ENCODE assay signal across 8 mouse cellular contexts in the genomic region with DNA sequence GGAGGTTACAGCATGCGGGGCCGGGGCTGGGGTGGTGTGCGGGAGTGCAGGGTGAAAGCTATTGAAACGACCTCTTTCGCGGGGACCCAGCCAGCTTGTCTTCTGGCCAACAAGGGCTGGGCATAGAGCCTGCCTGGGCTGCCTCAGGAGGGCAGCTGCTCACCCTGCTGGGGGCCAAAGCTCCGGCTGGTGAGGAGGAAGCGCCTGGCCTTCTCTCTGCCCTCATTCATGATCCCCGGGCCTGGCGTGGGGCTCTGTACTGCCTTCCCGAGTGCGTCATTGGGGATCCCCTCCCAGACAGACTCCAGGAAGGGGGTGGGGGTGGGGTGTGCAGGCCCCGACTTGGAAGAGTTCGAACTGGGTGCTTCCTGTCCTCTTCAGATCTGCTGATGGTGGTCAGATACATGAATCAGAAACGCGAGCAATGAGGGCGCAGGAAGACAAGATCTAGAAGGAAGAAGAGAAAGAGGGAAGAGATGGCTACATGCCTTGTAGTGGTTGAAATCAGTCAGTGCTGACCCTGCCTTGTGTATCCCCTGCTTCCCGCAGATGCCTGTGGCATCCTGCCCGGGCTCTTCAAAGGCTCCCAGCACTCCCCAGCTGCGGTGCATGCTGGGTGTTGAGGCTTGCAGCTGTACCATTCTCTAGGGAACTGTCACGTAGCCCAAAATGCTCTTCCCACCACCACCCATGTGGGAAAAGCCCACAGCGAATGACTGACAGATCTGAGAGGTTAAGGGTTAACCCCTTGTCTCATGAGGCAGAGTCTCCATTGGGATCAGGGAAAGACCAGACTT. TPM values are rescaled to one million over a fixed set of nuclear protein-coding genes. Genes with fewer than 3 reads are reported as not detected.
A peak's percentile ranks its signal among the peaks of the same experiment; 100 is the strongest.
DNase-seq lines count a peak whose midpoint lies in the region; ATAC-seq and TF ChIP-seq lines count a peak whose summit lies in the region.

No protein-coding gene starts in this region.

- peaks cover 8% of the 10 kb centered on the region for H3K4me1 ChIP-seq in limb, embryonic 13.5 days
- peaks cover 11% of the 10 kb centered on the region for H3K4me1 ChIP-seq in limb, embryonic 10.5 days
- 0 out of 2 replicates have a peak, but pooled peaks cover 3% of the 10 kb centered on the region for H3K4me1 ChIP-seq in heart, embryonic 11.5 days (ENCODE audit: control insufficient read depth, insufficient read depth, low read length)
- H3K4me1 ChIP-seq in limb, embryonic 14.5 days (ENCODE audit: control insufficient read depth, insufficient read depth, low read length), result peaks cover 4% of the 10 kb centered on the region; the same call in 1 of the 2 replicates

- no peak overlapping the region for H3K4me3 ChIP-seq in limb, embryonic 13.5 days
- H3K4me3 ChIP-seq in limb, embryonic 10.5 days, result no peak overlapping the region
- no peak overlapping the region for H3K4me3 ChIP-seq in heart, embryonic 11.5 days (ENCODE audit: low read depth, low read length)
- H3K4me3 ChIP-seq in limb, embryonic 14.5 days (replicated peaks; ENCODE audit: low read length), result no peak overlapping the region

- ATAC-seq in limb, embryonic 13.5 days (ENCODE audit: low FRiP score, low read depth), result no peak
- ATAC-seq in heart, embryonic 11.5 days (replicated peaks; ENCODE audit: insufficient number of reproducible peaks, low FRiP score, low TSS enrichment), result no peak
- ATAC-seq in limb, embryonic 14.5 days (ENCODE audit: low FRiP score, low read depth), result no peak

- DNase-seq in limb, embryonic 10.5 days (ENCODE audit: low spot score), result no peak
- DNase-seq in cerebellum, adult 9-11 months, result peak; percentile 95
- peak; percentile 22 for DNase-seq in limb, embryonic 14.5 days (ENCODE audit: low spot score)
- DNase-seq in testis, postnatal 14 days (ENCODE audit: low spot score), result no peak
- DNase-seq in urinary bladder, postnatal 14 days (ENCODE audit: low spot score), result no peak
- no peak for DNase-seq in natural killer cell, adult 2 months (ENCODE audit: low spot score in 2 of 2)

- no peak for TF ChIP-seq POLR2A in limb, embryonic 14.5 days (IDR thresholded peaks at IDR 0.05; ENCODE audit: borderline replicate concordance, extremely low read depth, insufficient read depth, insufficient read length)

- H3K9ac ChIP-seq in limb, embryonic 13.5 days, result no peak overlapping the region
- H3K9ac ChIP-seq in heart, embryonic 11.5 days (ENCODE audit: low read depth, low read length), result no peak overlapping the region
- no peak overlapping the region for H3K9ac ChIP-seq in limb, embryonic 14.5 days (ENCODE audit: low read depth, low read length, severe bottlenecking)

- no peak overlapping the region for H3K27ac ChIP-seq in limb, embryonic 13.5 days
- no peak overlapping the region for H3K27ac ChIP-seq in limb, embryonic 10.5 days
- no peak overlapping the region for H3K27ac ChIP-seq in heart, embryonic 11.5 days (ENCODE audit: low read depth, low read length)
- H3K27ac ChIP-seq in limb, embryonic 14.5 days (replicated peaks; ENCODE audit: low read depth, low read length), result no peak overlapping the region

- WGBS in limb, embryonic 13.5 days, result 22% methylated on average over 22 of the region's 22 CpGs
- WGBS in limb, embryonic 10.5 days, result 22% methylated on average over 22 of the region's 22 CpGs
- 12% methylated on average over 22 of the region's 22 CpGs for WGBS in heart, embryonic 11.5 days (ENCODE audit: insufficient replicate concordance)
- 29% methylated on average over 19 of the region's 22 CpGs for WGBS in limb, embryonic 14.5 days

- peak overlapping the region; percentile 35 for H3K4me2 ChIP-seq in limb, embryonic 13.5 days (replicated peaks)
- H3K4me2 ChIP-seq in heart, embryonic 11.5 days, result peak overlapping the region; percentile 34
- H3K4me2 ChIP-seq in limb, embryonic 14.5 days (replicated peaks; ENCODE audit: low read depth, low read length, severe bottlenecking), result no peak overlapping the region

- H3K36me3 ChIP-seq in limb, embryonic 13.5 days, result no peaks in the 10 kb centered on the region
- H3K36me3 ChIP-seq in limb, embryonic 10.5 days, result no peaks in the 10 kb centered on the region
- no peaks in the 10 kb centered on the region for H3K36me3 ChIP-seq in heart, embryonic 11.5 days (ENCODE audit: control insufficient read depth, insufficient read depth, low read length)
- no peaks in the 10 kb centered on the region for H3K36me3 ChIP-seq in limb, embryonic 14.5 days (ENCODE audit: control insufficient read depth, insufficient read depth, low read length)

- peaks cover 29% of the 10 kb centered on the region for H3K27me3 ChIP-seq in limb, embryonic 13.5 days
- peaks cover 26% of the 10 kb centered on the region for H3K27me3 ChIP-seq in limb, embryonic 10.5 days (ENCODE audit: low read depth, poor library complexity, severe bottlenecking)
- peaks cover 14% of the 10 kb centered on the region; the same call in 1 of the 2 replicates for H3K27me3 ChIP-seq in heart, embryonic 11.5 days (ENCODE audit: control insufficient read depth, insufficient read depth, low read length)
- no peaks in the 10 kb centered on the region for H3K27me3 ChIP-seq in limb, embryonic 14.5 days (ENCODE audit: control insufficient read depth, insufficient read depth, low read length)

- H3K9me3 ChIP-seq in limb, embryonic 13.5 days, result no peaks in the 10 kb centered on the region
- H3K9me3 ChIP-seq in limb, embryonic 10.5 days (replicated peaks), result no peaks in the 10 kb centered on the region
- H3K9me3 ChIP-seq in heart, embryonic 11.5 days (replicated peaks; ENCODE audit: control insufficient read depth, low read length), result no peaks in the 10 kb centered on the region; the same call in 1 of the 2 replicates
- no peaks in the 10 kb centered on the region for H3K9me3 ChIP-seq in limb, embryonic 14.5 days (ENCODE audit: control insufficient read depth, low read length)

RNA-seq across cellular contexts. Expression of a gene that starts 9.5 kb away (rescaled TPM):
- 4.0 and 4.1 TPM in 2 replicates for polyA plus RNA-seq in limb, embryonic 13.5 days (2015; fragmentation: Nextera tagmentation; extraction: Ambion mirVana)
- 2.9 and 10.2 TPM in 2 replicates for polyA plus RNA-seq in limb, embryonic 10.5 days (2016; fragmentation: Nextera tagmentation; extraction: Ambion mirVana)
- polyA plus RNA-seq in heart, embryonic 11.5 days (2014; fragmentation: Nextera tagmentation; extraction: Ambion mirVana), result 2.8 and 2.9 TPM in 2 replicates
- polyA plus RNA-seq in limb, embryonic 14.5 days (2012; rRNA removed), result 1.3 and 2.2 TPM in 2 replicates
- 4.5 and 5.1 TPM in 2 replicates for polyA plus RNA-seq in limb, embryonic 14.5 days (2014; fragmentation: Nextera tagmentation; extraction: Ambion mirVana)

RNA-seq across cellular contexts. Expression of a gene that starts 37.9 kb away (rescaled TPM):
- 7.6 and 8.0 TPM in 2 replicates for polyA plus RNA-seq in limb, embryonic 13.5 days (2015; fragmentation: Nextera tagmentation; extraction: Ambion mirVana)
- 10.0 and 10.6 TPM in 2 replicates for polyA plus RNA-seq in limb, embryonic 10.5 days (2016; fragmentation: Nextera tagmentation; extraction: Ambion mirVana)
- 5.6 and 6.7 TPM in 2 replicates for polyA plus RNA-seq in heart, embryonic 11.5 days (2014; fragmentation: Nextera tagmentation; extraction: Ambion mirVana)
- 6.8 and 7.2 TPM in 2 replicates for polyA plus RNA-seq in limb, embryonic 14.5 days (2012; rRNA removed)
- 8.1 and 8.6 TPM in 2 replicates for polyA plus RNA-seq in limb, embryonic 14.5 days (2014; fragmentation: Nextera tagmentation; extraction: Ambion mirVana)

Comparison
In these comparisons a context has a peak if more than half of its experiments do, and no peak if none do; other contexts are left out.
1. DNase-seq: peak in cerebellum, adult 9-11 months (single experiment) and limb, embryonic 14.5 days (single experiment); none in limb, embryonic 10.5 days (single experiment), testis, postnatal 14 days (single experiment), urinary bladder, postnatal 14 days (single experiment) and natural killer cell, adult 2 months (0 of 2).